13 mouse cellular contexts compared by ENCODE assay signal in genomic region chr9:95612246-95612768, GRCm38 (mm10). TPM values are rescaled to one million over a fixed set of nuclear protein-coding genes. Genes with fewer than 3 reads are reported as not detected.
"Had no signal": no experiment of that assay in that cellular context is flagged by ENCODE, and none has a peak within 500 bp of the region (broad histone marks: within the 10 kb centered on the region; RNA-seq: fewer than 3 reads in every experiment).

No protein-coding gene starts in this region.

- DNase-seq: gastrocnemius, postnatal 14 days; gastrocnemius, postnatal 36 days; heart, adult 18-20 months; heart, postnatal 10 days; heart, postnatal 36 days; kidney, adult 18-20 months; kidney, adult 9 months; kidney, postnatal 14 days; kidney, postnatal 36 days; layer of hippocampus, adult 9-11 months; layer of hippocampus, postnatal 36 days; left cerebral cortex, postnatal 4 days had no signal

RNA-seq across cellular contexts. Expression of gene Pcolce2, which starts 25.1 kb away (rescaled TPM):
- total RNA-seq: hematopoietic stem cell, adult 5-6 weeks had no signal
